In the genomic region with DNA sequence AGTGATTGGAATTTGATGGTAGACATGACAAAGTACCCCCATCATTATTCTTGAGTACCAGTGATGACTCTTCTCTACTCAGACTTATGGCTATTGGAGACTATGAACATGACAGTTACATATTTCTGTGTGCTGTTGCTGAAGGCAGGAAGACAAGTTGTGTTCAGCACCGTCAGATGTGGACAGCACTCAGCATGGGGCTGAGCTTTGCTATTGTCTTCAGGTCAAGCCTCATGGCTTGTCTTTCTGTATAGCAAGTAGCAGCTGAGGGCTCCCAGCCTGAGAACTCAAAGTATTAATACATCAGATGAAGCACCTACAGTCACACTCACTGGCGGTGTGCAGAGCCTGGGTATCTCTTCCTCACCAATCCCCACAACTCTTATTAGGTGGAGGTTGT, we compare ENCODE assay signal across 14 mouse cellular contexts. TPM values are rescaled to one million over a fixed set of nuclear protein-coding genes. Genes with fewer than 3 reads are reported as not detected.
DNase-seq lines count a peak whose midpoint lies in the region; ATAC-seq lines count a peak whose summit lies in the region.
"Had no signal": no experiment of that assay in that cellular context is flagged by ENCODE, and none has a peak within 500 bp of the region (broad histone marks: within the 10 kb centered on the region; RNA-seq: fewer than 3 reads in every experiment).

No protein-coding gene starts in this region.

- no peaks in the 10 kb centered on the region for H3K36me3 ChIP-seq in limb, embryonic 11.5 days (ENCODE audit: control insufficient read depth, insufficient read depth, low read length)
- H3K36me3 ChIP-seq: intestine, embryonic 15.5 days; limb, embryonic 15.5 days; midbrain, embryonic 10.5 days had no signal

- ATAC-seq in limb, embryonic 11.5 days (ENCODE audit: insufficient number of reproducible peaks, low FRiP score, low TSS enrichment, low read depth): no peak
- ATAC-seq: intestine, embryonic 15.5 days had no signal

- no peak overlapping the region for H3K9ac ChIP-seq in limb, embryonic 11.5 days (ENCODE audit: low read length)
- H3K9ac ChIP-seq: intestine, embryonic 15.5 days; limb, embryonic 15.5 days had no signal

- no peak overlapping the region for H3K4me3 ChIP-seq in limb, embryonic 11.5 days (ENCODE audit: low read depth, low read length)
- H3K4me3 ChIP-seq: intestine, embryonic 15.5 days; limb, embryonic 15.5 days; midbrain, embryonic 10.5 days had no signal

- H3K4me1 ChIP-seq in limb, embryonic 11.5 days (ENCODE audit: control insufficient read depth, insufficient read depth, low read length): no peaks in the 10 kb centered on the region
- H3K4me1 ChIP-seq: intestine, embryonic 15.5 days; limb, embryonic 15.5 days had no signal

- H3K27me3 ChIP-seq in limb, embryonic 11.5 days (ENCODE audit: control insufficient read depth, insufficient read depth, low read length): no peaks in the 10 kb centered on the region
- H3K27me3 ChIP-seq: intestine, embryonic 15.5 days; limb, embryonic 15.5 days had no signal

- no peak overlapping the region for H3K4me2 ChIP-seq in limb, embryonic 11.5 days (ENCODE audit: low read depth, severe bottlenecking)
- H3K4me2 ChIP-seq: intestine, embryonic 15.5 days; limb, embryonic 15.5 days had no signal

- WGBS in limb, embryonic 11.5 days: 43% methylated on average over 2 of the region's 2 CpGs

- no peak overlapping the region for H3K27ac ChIP-seq in limb, embryonic 11.5 days (replicated peaks; ENCODE audit: low read depth, low read length)
- H3K27ac ChIP-seq: intestine, embryonic 15.5 days; limb, embryonic 15.5 days; midbrain, embryonic 10.5 days had no signal

- no peaks in the 10 kb centered on the region for H3K9me3 ChIP-seq in limb, embryonic 11.5 days (ENCODE audit: control insufficient read depth, low read length)
- H3K9me3 ChIP-seq: intestine, embryonic 15.5 days; limb, embryonic 15.5 days; midbrain, embryonic 10.5 days had no signal

- peak; percentile 11 for DNase-seq in adrenal gland, postnatal 10 days
- no peak for DNase-seq in adrenal gland, adult (ENCODE audit: inconsistent age in 2 of 2, low spot score in 1 of 2)
- DNase-seq in kidney, postnatal 14 days: peak; percentile 9
- no peak for DNase-seq in kidney, adult 18-20 months
- DNase-seq in ZHBTc4 (ENCODE audit: low read depth, low spot score): peak; percentile 62
- DNase-seq in limb, embryonic 11.5 days (ENCODE audit: low spot score): peak; percentile 67
- no peak for DNase-seq in urinary bladder, postnatal 4 days (ENCODE audit: low spot score in 2 of 2)
- no peak for DNase-seq in left cerebral cortex, adult 9 months (ENCODE audit: low spot score in 2 of 2)
- DNase-seq: cerebellum, adult 9-11 months; right cerebral cortex, adult 18-20 months had no signal

RNA-seq across cellular contexts. Expression of a gene that starts 49.6 kb away (rescaled TPM):
- under 1 TPM in 1 of 2 experiments, not detected in 1; 0.09 TPM for total RNA-seq in adrenal gland, postnatal 10 days (2021)
- 0.16 TPM in 1 of 2 replicates, not detected in the other for polyA plus RNA-seq in limb, embryonic 11.5 days (2014; fragmentation: Nextera tagmentation; extraction: Ambion mirVana)
- total RNA-seq: adrenal gland, adult 18-20 months had no signal

Comparison
In these comparisons a context has a peak if more than half of its experiments do, and no peak if none do; other contexts are left out.
1. DNase-seq: peak in adrenal gland, postnatal 10 days (single experiment), kidney, postnatal 14 days (single experiment), ZHBTc4 (single experiment) and limb, embryonic 11.5 days (single experiment); none in adrenal gland, adult (0 of 2), kidney, adult 18-20 months (single experiment), urinary bladder, postnatal 4 days (0 of 2) and left cerebral cortex, adult 9 months (0 of 2).